Mouse (Mus musculus) gastrocnemius, postnatal 25 days (tissue): ENCODE results near the gene Fyttd1. TPM values are rescaled to one million over a fixed set of nuclear protein-coding genes. Genes with fewer than 3 reads are reported as not detected.
"Not testable (repeated sequence)": the region's sequence is repeated elsewhere in the genome, so short reads cannot be mapped to it uniquely, and the experiment has no call there.

ENCODE experiments used
- DNase-seq: peaks from one replicate; pipeline ENCODE4 v3.0.0; 2022
- total RNA-seq, 2 experiments: library from RNA; stranded (reverse); gene quantifications; 1 replicate in 1 of 2; 2 replicates in 1 of 2; pipeline ENCODE4 v1.2.3; 2021

Gene Fyttd1
- total RNA-seq, 2 experiments from 2014 or later: 79.8 to 85.6 TPM

DNA sequence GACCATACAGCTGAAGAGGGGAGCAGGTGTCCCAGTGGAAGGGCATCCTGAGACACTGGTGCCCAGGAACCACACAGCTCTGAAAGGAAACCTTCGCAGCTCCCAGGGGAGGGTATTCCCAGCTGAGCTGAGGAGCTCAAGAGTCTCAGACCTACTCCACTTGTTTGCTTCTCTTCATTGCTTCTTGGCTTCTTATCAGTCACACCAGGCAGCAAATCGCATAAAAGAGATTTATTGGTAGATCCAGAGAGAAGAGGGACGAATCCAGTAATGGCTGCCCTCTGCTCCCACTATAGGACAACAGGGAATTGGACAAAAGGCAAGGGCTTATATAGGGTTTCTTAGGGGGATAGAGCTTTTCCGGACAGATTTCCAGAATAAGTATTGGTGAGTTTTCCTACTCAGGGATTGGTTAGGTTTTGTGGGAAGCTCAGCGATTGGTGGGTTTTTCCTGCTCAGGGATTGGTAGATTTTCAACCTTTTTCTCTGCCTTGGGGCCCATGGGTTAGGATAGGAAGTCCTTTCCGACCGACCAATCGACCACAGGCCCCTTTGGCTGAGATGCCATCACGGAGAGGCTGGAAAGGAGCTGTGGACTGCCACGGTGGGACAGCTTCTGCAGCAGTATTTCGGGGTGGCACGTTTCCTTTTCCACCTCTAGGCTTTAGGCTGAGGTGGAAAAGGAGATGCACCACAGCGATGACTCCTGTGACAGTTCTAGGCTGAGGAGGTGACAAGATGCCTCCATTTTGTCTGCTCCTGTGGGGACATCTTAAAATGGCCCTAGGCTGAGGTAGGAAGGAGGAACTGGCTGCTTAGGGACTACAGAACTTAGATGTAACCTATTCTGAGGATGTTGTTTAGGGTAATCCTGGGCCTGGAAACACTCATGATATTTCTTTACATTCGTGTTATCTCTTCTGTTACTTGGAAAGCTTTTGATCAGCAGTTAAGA lies 1.9 kb downstream of the Fyttd1 start:
- no peak for DNase-seq

DNA sequence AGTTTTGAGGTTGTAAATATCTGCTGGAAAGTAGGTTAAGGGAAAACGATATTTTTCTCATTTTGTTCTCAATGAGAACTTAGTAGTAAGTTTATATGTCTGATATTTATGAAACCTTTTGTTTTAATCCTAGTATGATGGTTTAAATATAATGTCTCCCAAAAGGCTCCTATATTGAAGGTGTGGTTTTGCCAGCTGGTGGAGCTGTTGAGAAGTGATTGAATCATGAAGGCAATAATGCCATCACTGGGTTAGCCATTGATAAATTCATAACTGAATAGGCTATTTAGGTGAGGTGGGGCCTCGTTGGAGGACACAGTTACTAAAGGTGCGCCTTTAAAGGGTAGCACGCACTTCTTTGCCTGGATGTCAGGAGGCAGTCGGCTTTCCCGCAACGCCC lies 4.2 kb downstream of the Fyttd1 start:
- DNase-seq: no peak

DNA sequence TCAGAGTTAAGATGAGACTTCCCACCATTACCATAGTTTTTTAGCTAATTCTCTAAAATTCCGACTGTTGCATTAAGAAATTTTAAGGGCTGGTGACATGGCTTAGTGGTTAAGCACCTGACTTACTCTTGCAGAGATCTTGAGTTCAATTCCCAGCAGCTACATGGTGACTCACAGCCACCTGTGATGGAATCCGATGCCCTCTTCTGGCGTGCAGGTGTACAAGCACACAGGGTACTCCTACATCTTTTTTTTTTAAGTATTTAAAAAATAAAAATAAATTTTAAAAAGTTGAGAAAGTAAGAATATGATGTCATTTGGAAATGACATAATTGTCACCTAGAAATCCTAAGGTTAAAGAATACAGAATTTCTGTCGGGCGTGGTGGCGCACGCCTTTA lies 10.7 kb downstream of the Fyttd1 start:
- DNase-seq: no peak

DNA sequence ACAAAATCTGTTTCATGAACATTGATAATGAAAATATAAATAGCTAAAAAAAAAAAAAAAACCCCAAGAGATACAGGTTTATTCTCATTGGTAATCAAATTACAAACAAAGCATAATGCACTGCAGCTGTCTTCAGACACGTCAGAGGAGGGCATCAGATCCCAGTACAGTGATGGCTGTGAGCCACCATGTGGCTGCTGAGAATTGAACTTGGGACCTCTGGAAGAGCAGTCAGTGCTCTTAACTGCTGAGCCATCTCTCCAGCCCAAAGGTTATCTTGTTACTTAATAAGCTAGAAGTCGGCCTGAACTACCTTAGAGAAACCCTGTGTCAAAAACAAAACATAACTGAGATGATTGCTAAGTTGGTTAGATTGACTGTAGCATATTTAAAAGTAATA lies 12.6 kb downstream of the Fyttd1 start:
- DNase-seq: no peak

DNA sequence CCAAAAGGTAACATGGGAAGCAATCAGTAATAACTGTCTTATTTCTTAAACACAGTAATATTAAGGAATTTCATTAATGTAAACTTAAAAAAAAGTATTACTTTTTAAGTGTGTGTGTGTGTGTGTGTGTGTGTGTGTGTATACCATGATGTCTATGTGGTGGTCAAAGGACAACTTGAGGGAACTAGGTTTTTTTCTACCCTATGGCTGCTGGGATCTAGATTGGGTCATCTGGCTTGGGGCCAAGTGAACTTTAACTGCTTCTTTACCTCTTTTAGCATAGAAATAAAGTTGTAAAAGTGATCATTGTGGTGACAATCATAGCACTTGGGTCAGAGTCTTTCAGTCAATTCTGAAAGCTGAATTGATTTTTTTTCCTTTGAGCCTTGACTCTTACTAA lies 18.8 kb downstream of the Fyttd1 start:
- DNase-seq: no peak

DNA sequence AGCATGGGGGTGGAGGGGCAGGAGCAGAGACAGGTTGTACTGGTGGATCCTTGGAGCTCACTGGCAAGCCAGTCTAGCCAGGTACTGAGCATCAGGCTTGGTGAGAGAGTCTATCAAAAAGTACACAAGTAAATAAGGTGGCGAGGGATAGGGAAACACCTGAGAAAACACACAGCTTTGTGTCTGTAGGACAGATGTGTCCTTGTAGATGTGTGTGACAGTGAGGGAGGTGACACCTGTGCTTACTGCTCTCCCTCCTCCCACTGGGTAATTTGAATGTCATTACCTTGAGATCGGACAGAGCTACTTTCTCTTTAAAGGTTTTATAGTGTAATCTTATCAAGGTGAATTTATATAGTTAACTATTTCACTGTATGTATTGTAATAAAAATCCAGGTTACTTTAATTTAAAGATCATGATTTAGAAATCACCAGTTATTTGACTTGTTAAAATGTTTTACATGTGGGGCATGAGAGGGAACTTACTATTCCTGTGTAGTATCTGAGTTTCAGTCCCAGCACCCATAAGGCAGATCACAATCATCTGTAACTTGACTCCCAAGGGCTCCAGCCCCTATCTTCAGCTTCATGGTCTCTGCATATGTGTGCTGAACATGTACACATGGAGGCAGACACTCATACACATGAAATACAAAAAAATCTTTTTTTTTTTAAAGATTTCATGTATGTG lies 24.2 kb downstream of the Fyttd1 start:
- DNase-seq: no peak

DNA sequence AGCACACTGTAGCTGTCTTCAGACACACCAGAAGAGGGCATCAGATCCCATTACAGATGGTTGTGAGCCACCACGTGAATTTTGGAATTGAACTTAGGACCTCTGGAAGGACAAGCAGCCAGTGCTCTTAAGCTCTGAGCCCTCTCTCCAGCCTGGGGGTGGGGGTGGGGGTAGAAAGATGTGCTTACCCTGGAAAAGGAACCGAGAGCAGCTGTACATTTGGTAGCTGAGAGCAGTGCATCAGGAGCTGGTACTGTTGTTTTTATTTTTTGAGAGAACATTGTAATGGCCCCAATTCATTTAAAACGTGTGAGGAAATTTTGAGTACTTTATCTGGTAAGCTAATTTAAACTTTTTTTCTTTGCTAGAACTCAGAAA lies 24.7 kb downstream of the Fyttd1 start:
- DNase-seq: no peak

DNA sequence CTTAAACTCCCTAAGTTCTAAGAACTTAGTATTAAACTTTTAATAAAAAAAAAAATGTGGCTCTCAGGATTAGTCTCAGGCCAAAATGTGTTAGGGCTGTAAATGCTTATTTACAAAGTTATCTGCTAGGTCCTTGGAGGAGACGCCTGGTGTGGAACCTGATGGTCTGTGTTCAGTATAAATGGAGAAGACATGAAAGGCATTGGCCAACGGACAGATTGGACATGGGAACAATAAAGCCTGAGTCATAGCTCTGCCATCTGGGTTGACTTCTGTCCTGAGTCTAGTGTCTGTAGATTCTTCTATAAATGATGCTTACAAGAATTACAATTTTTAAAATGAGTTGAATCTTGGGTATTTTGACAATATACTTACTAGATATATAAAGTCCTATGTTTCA lies 28.9 kb downstream of the Fyttd1 start:
- DNase-seq: no peak

DNA sequence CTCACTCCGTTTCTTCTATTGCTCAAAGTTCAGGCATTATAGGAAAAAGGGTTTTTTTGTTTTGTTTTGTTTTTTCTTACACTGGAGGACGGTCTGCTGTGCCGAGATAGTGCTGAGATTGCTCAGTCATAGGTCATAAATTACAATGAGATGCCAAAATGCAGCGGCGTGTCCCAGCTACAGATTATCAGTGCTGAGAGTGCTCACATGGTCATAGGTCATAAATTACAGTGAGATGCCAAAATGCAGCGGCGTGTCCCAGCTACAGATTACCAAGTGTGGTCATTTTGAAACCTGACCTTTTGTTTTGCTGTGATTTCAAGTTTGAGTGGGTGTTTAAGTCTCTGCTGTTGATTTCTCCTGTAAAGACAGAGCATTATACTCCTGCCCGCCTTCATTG lies 29.4 kb downstream of the Fyttd1 start:
- DNase-seq: no peak

DNA sequence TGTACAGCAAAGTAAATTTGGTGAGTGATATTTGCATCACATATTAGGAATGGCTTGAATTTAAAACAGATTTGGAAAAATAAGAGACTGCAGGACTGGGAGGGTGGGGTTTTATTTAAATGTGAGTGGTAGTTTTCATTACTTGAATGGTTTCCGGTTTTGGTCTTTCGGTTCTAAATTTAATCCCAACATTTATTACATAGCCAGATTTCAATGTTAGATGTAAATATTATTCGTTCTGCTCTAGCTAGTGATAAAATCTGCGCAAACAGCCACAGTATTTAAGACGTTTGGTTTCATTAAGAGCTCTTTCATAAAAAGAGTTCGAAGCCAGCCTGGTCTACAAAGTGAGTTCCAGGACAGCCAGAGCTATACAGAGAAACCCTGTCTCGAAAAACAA lies 35.9 kb downstream of the Fyttd1 start:
- DNase-seq: no peak

DNA sequence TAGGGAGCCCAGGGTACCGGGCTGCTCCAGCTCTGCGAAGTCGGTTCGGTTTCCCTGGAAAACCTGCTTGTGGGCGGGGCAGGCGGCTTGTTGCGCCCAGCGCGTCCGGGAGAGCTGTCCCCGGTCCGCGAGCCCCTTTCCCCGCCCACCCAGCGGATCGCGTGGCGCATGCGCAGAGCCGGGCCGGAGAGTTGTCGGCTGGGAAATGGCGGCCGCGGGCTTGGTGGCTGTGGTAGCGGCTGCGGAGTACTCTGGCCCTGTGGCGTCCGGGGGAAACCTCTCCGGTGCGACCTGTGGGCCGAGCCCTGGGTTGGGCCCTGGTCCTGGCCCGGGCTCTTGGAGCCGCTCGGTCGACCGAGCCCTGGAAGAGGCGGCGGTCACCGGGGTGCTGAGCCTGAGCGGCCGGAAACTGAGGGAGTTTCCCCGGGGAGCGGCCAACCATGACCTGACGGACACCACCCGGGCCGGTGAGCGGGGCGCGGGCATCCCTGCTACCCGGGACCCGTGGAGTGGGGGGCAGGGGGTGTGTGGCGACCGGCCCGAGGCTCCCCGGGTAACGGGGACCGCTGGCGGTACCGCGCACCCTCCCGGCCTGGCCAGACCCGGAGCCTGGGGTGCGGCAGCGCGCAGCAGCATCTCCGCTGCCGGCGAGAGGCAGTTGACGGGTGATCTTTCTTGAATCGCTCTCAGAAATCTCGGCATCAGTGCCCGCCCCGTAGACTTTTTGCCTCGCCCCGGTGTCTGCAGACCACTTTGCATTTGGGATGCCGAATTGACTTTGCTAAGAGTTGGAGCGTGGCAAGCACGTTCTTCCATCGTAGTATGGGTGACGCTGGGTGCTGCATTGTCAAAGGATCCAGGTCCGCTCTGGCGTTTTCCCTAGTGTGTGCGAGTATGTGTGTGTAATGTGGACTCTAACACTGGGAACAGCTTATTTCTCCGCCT lies 36.9 kb downstream of the Fyttd1 start, which contains the start of gene Lrch3:
Lrch3 (plus strand) TSS at position 164 of the 945 bp plus-strand sequence.
- DNase-seq: peak; percentile 95

DNA sequence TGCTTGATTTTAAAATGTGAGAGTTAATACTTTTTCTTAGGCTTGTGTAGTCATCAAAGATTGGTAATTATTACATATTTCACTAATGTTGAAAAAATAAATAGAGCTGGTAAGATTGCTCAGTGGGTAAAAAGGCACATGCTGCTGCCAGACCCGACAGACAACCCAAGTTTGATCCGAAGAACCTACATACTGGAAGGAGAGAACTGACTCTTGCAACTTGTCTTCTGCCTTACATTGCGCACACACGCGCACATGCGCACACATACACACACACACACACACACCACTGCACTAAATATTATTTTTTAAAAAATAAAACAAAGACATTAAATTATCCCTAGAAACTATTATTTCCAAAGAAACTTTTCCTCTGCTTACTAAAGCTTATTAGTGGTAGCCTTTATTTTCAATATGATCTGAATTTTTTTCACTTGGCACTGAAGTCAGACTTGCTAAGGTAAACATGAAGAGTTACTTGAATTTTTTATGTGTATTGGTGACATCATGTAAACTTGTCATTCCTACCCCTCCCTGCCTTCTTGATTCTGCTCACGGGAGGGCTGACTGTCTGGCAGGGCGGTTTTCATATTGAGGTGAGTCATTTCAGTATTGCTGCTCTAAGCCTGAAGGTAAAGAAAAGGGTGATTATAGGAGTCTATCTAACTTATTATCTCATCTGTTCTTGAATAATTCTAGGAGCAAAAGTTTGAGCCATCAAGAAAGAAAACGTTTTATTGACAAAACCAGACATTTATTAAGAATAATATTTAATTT lies 38.2 kb downstream of the Fyttd1 start:
- DNase-seq: no peak

DNA sequence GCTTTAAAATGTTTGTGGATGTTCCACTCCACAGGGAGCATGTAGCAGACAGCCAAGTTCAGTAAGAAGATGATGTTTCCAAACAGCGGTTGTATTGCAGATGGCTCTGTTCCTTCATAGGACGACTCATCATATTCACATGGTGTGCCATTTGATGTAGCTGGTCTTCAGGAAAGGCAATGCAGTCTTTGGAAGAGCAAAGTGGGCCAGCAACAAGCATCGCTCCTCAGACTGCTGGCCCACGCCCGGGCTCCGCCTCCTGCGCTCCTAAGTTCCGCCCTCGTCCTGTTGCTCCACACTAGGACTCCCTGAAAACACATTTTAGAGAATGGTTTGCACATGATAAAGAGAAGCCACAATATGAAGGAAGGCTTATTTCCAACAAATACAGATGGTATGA lies 49.3 kb downstream of the Fyttd1 start:
- peak; percentile 14 for DNase-seq

DNA sequence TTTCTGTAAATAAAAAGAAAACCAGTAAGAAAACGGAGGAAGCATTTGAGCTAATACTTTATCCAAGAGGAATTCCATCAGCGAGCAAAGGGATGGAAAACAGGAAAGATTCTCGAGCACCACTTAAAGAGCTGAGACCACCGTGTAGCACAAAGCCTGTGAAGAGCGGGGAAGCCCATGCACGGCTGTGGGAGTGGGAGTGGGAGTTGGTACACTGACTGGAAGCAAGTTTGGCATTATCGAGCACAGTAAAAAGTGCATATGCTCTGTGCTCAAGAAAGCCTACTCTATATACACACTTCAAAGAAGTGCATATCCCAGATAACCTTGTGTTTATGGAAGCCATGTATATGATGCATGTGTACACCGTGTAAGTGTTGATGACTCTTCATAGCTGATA lies 49.7 kb downstream of the Fyttd1 start:
- DNase-seq: no peak

DNA sequence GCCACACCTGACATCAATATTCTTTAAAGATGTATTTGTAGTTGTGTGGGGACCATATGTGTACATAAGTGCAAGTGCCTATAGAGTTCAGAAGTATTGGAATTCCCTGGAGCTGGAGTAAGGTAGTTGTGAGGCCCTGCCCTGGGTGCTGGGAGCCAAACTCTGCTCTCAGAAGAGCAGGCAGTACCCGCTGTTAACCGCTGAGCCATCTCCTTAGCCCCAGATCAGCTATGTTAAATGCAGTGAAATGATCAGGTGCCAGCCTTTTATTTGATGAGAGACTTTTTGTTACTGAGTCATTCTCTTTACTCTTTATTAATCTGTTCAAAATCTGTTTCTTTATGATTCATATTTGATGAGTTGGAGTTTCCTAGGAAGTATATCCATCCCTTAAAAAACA lies 52.6 kb downstream of the Fyttd1 start:
- DNase-seq: no peak

DNA sequence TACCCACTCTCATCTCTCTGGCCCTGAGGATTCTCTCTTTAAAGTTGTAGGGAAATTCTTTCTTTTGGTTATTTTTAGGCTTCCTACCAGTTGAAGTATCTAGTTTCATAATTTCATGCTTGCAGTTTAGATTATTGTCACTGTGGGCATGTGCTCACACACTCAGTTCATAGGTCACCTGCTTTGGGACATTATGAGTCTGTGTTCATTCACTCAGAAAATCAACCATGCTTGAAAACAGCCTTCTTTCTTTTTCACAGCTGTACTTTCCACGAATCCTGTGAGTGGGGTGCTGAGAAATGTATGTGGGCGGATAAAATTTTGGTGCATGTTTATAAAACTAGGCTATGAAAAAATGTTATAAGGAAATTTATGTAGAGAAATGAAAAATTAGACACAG lies 57.2 kb downstream of the Fyttd1 start:
- no peak for DNase-seq

DNA sequence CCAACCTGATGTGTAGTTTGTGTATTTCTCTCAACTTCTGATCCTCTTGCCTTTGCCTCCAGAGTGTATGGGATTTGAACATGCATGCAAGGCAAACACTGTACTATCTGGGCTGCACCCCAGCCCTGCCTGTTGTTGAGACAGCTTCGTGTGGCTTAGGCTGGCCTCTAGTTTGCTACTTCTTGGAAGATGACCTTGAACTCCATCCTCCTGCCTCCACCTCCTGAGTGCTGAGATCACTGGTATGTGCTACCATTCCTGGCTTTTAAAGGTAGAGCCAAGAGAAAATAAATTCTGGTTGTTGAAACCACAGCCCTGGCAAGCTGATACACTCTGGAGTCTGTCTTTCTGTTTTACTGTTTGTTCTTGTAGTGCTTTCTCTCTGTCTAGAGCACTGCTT lies 57.8 kb downstream of the Fyttd1 start:
- no peak for DNase-seq

DNA sequence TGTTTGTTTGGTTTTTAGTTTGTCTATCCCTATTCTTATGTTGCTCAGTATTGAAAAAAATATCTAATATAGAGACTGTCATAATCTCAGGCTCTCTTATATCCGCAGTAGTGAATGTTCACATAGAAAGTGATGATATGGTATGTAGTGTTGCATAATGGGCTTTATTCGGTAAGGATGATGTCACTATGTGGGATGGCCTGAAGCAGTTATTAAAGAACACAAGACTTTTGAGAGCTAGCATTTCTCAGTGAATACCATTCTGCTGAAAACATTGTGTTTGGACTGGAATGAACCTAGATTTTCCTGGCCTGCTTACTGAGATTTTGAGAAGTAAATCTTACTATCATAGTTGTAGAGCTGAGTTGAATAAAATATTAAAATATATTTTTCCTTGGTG lies 60.1 kb downstream of the Fyttd1 start:
- no peak for DNase-seq

DNA sequence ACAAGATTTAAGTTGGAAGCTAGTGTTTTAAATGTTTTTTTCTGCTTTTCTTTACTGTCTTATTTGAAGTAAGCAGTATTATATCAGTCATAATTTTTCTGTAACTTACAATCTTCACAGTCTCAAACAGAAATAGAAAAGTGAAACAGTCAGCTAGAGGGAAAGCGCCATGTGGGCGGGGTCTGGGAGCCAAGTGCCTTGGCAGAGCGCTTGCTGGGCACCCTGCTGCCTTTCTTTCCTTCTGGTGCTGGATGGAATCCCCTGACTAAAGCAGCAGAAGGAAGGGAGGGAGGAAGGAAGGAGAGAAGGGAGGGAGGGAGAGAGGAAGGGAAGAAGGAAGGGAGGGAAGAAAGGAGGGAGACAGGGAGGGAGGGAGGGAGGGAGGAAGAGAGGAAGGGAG lies 62.0 kb downstream of the Fyttd1 start:
- DNase-seq: peak; percentile 40

DNA sequence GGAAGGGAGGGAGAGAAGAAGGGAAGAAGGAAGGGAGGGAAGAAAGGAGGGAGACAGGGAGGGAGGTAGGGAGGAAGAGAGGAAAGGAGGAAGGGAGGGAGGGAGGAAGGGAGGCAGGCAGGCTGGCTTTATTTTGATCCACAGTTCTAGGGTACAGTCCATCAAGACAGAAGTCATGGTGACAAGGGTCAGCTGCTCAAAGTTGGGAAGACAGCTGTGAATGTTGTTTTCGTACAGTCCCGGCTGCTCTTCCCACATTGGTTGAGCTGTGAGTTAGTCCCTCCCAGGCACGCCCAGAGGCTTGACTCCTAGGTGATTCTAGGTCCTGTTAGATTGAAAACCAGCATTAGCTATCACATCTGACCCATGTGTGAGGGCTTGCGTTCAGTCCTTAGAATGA lies 62.4 kb downstream of the Fyttd1 start:
- not testable (repeated sequence) for DNase-seq

DNA sequence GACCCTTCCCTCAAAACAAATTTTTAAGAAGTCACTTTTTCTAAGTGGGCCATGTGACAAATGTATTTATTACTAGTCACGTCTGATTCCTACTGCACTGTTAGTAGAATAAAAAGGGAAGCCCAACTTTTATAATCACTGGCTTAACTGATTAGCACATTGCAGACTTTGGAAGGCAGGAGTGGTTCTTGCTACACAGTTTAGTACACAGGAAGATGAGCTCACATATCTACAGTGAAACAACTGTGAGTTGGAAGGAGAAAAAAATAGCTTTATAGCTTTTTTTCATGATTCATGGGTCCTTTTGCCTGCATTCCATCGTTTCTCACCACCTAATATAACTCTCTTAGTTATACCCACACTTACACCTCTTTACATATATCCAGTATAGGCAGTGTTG lies 63.9 kb downstream of the Fyttd1 start:
- not testable (repeated sequence) for DNase-seq

DNA sequence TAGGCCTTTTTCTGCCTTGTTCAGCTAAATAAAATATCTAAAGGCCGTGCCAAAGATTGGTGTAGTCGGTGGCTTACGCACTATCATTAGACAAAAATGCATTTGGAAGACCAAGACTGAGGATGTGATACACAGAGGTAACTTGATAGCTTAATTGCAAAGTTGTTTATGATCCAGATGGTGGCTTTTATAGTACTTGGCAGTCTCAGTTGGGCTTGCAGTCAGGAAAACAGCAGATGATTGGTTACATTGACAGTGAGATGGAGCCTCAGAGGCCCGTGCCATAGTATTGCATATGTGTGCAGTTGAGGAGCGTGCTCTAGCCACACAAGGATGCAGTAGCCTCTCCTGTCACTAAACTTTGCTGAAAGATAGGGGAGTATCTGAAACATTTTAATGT lies 65.4 kb downstream of the Fyttd1 start:
- DNase-seq: peak; percentile 13
